Mouse (Mus musculus): ENCODE results near the gene Slc35b2.

Slc35b2 gene

GRCm38 (mm10) chr17:45599446-45600242 is 36.0 kb downstream of the Slc35b2 start, which contains the start of gene Slc29a1:
Gene Slc29a1 (minus strand): TSS chr17:45599606.
- DNase-seq (ENCODE audit: low spot score in 2 of 2), result peak in 1 of 2 experiments; percentile 59

DNA sequence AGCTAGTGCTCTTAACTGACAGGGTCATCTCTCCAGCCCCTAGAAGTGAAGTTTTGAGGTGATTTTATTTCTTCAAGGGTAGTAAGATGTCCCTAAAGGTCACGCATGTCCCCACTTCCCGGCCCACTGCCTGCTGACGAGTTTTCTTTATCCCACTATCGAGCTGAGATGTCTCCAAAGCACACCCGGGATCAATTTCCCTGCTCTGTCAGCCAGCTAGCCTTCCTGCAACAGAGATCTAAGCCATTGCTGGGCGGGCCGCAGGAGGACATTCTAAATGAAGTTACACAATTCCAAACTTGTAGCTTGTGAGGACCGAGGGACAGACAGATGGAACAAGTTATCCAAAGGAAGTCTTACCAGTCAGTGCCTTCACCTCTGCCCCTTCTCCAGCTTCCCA is 36.6 kb downstream of the Slc35b2 start:
- DNase-seq (ENCODE audit: low spot score in 2 of 2), result no peak

- no peak for DNase-seq (ENCODE audit: low spot score in 2 of 2)
These were observed 37.7 kb downstream of the Slc35b2 start for GRCm38 (mm10) chr17:45601325-45601724.

DNA sequence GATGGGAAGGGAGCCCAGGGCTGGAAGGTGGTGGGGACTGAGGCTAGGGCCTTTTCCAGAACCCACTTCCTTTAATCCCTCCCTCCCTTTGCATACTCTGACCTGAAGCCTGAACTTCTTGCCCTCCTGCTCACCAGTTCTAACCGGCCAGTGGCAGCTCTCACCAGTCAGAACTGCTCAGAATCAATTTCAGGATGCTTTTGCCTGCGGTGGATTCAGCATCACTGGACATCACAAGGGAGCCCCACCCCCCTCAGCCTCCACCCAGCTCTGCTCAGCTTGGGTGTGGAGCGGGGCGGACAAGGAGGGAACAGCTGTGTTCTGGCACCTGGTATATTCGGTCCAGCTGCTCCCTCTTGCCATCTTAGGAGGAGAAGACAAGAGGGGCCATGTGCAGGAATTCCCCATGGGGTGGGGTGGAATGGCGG is 38.2 kb downstream of the Slc35b2 start, which contains the start of gene Mymx:
Gene Mymx (minus strand): TSS at position 226 of the 428 bp plus-strand sequence.
- no peak for DNase-seq (ENCODE audit: low spot score in 2 of 2)

- DNase-seq (ENCODE audit: low spot score in 2 of 2), result no peak
These were observed 39.3 kb downstream of the Slc35b2 start for GRCm38 (mm10) chr17:45602984-45603383.

DNA sequence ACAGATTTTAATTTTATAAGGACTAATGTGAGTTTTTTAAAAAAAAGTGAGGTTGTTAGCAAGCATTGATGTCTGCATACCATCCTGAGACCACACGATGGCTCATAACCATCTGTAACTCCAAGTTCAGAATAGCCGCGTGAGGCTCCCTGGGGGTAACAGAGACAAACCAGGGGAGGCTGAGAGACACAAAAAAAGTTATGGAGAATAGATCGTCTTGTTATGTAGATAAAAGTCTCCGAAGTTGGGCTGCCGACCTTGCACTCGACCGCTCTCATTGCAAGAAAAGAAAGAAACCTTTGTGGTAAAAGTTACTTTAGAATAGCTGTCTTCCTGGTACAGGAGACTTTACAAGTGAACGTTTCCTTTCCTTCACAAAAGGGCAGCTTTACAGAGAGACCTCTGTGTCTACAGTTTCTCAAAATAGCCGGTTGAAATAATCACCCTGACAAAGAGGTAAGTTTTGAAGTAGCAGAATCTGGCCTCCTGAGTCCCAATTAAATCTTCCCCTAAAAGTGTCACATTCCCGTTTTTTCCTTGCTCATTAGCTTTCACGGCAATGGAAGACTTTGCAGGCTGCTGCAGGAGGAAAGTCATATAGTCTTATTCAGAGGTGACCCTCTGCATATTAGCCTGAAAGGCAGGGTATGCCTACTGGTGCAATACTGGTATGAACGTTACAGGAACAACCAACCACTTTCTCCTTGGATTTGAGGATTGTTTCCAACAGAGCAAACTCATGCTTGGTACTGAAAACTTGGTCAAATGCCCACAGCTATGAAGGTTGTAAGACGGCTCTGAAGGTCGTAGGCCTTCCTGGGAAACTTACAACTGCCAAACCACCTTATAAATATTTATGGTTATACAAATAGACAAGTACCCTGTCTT is 43.6 kb downstream of the Slc35b2 start:
- DNase-seq (ENCODE audit: low spot score in 2 of 2), result no peak

DNA sequence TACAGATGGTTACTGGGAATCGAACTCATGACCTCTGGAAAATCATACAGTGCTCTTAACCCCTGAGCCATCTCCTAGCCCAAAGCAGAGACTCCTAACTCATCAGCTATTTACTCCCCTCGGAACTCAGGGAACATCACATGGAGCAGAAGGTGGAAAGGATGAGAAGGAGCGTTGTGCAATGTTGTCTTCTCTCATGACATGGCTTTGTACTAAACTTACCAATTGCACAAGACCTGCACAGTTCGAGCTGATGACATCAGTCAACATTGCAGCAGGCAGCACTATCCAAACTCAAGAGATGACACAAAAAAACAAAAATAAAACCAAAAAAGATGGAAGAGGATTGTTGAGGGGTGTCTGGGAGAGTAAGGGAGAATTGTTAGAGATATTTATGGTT is 44.7 kb downstream of the Slc35b2 start:
- DNase-seq (ENCODE audit: low spot score in 2 of 2), result no peak

GRCm38 (mm10) chr17:45610144-45610866 is 46.6 kb downstream of the Slc35b2 start:
- DNase-seq (ENCODE audit: low spot score in 2 of 2), result no peak

GRCm38 (mm10) chr17:45612008-45612407 is 48.3 kb downstream of the Slc35b2 start:
- DNase-seq (ENCODE audit: low spot score in 2 of 2), result no peak

- no peak for DNase-seq (ENCODE audit: low spot score in 2 of 2)
These were observed 49.2 kb downstream of the Slc35b2 start for GRCm38 (mm10) chr17:45612921-45613320.

GRCm38 (mm10) chr17:45616046-45616650 is 52.5 kb downstream of the Slc35b2 start:
- no peak for DNase-seq (ENCODE audit: low spot score in 2 of 2)

GRCm38 (mm10) chr17:45616679-45617078 is 53.0 kb downstream of the Slc35b2 start:
- no peak for DNase-seq (ENCODE audit: low spot score in 2 of 2)

All from cerebellum, postnatal 4 days (tissue).